Mouse (Mus musculus) lung, adult 2 months (tissue): ENCODE measurements around the gene Rhbdf2.

ENCODE experiments used
- CTCF ChIP-seq: fragments of 200-500 bp; IDR thresholded peaks from 2 replicates; pipeline ENCODE4 v1.5.1; 2011; ENCODE audit warnings: mild to moderate bottlenecking, low read length, control low read depth; ENCODE audit not compliant: insufficient read depth
- POLR2A ChIP-seq: fragments of 200-500 bp; IDR thresholded peaks from 2 replicates; pipeline ENCODE4 v1.6.1; 2011; ENCODE audit warnings: low read depth, mild to moderate bottlenecking, control low read depth, low read length, borderline replicate concordance; ENCODE audit errors: extremely low read depth

DNA sequence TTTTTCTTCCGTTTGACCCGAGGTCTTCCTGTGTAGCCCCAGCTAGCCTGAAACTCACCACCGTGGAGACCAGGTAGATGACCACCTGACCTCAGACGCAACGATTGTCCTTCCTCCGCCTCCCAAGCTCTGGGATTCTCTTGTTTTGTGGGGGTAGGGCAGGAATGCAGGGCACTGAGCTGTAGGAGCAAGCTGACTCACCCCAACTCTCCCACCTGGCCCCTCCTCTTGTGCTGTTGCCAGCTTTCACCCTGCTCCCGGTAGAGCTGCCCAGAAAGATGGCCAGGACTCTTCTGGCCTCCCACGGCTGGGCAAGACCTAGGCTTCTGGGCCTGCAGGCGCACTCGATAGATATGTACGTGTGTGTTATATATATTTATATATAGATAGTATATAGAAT is 19.3 kb upstream of the Rhbdf2 start:
- TF ChIP-seq POLR2A (no peak), CTCF (no peak)
